Mouse (Mus musculus): Measurements from ENCODE around the gene Bbs9.

Bbs9 gene

DNA sequence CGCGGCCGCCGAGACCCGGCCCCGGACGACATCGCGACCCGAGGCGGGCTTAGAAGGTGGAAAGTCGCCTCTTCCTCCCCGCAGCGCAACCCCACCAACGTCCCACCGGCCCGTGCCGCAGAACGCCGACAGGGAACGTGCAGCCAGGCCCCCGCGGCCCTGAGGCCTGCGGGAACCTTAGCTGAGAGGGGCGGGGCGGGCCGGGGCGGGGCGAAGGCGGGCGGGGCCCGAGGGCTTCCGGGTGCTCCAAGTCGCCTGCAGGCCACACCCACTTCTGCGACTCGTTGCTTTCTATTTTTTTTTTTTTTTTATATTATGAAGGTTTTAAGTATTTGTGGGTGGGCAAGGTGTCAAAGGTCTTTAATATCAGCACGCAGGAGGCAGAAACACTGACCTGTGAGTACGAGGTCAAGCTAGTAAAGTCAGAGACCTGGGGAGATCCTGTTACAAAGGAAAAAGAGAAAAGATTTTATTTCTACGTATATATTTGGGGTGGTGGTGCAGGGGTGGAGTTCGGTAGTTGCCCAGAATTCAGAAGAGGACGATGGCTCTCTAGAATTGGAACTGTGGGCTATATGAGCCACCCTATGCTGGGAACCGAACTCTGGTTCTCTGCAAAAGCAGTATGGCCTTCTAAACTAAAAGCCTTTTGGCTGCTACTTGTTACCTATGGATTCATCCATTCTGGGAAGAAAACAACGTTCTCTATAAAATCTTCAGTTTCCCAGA is 7.2 kb upstream of the Bbs9 start:
- peak in 1 of 2 experiments; percentile 25 for DNase-seq (ENCODE audit: low spot score in 2 of 2)

DNA sequence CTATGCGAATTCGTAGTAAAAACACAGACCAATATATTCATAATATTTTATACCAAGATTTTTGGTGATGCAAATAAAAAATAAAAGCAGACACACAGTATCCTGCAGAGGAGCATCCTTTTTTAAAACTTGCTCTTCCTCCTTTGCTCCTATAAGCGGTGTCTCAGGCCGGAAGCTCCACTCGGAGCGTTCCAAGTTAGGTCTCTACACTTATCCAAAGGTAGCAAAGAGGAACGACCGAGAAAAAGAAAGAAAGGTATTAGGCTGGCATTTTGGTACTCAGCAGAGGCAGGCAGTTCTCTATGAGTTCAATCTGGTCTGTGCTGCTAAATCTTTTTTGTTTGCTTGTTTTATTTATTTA is 6.6 kb upstream of the Bbs9 start:
- no peak for DNase-seq (ENCODE audit: low spot score in 2 of 2)

DNA sequence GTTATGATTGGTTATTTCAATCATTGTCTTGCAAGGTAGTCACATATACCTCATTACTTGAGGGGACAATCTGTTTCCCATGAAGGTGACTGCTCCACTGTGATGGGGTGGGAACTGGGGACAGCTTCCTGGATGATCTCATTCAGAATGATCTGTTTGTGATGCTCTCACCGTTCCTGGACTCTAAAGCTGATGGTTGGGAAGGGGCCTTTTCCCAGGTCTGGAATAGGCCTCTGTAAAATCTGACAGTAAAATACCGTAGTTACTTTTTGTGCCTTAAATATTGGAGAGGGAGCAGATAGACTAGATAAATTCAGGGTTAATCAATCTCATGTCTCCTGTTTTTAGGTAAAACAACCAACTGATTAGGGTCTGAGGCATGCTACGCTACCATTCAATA is 5.9 kb upstream of the Bbs9 start, which contains the start of gene Rp9:
Rp9 (minus strand) TSS at position 101 of the 400 bp plus-strand sequence.
- DNase-seq (ENCODE audit: low spot score in 2 of 2), result no peak

DNA sequence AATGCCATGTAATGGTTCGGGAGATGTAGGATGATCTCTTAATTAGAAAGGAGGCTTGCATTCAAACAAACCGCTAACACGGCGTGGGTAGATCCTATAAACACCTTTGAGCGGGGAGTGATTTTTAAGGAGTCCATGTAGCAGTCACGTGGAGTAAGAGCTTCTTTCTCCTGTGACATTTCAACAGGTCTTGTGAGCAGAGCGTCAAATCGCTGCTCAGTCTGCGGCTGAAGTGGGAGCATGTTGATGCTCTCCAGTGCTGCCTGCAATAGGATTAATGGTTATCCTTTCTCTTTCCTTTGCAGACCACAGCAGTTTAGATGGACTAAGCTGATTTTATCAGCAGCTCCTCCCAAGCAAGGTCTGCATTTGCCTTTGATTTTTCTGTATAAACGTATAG is 750 bp downstream of the Bbs9 start:
- no peak for DNase-seq (ENCODE audit: low spot score in 2 of 2)

DNA sequence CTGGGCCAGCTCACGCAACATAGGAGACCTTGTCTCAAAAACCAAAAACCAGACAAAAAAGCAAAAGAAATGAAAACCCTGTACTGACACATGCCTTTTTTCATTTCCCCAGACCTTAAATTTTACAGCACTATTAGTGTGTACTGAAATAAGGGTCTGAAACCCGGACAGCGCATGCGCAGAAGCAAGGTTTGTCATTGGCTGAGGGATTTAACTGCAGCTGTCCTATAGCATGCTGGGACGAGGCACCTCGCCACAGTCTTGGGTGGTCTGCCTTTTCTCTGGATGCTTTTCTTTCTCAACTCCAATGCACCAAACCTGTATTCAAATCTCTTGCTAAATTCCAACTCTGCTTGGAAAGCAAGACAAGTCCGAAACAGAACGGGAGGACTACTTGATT is 3.4 kb downstream of the Bbs9 start:
- DNase-seq (ENCODE audit: low spot score in 2 of 2), result no peak

DNA sequence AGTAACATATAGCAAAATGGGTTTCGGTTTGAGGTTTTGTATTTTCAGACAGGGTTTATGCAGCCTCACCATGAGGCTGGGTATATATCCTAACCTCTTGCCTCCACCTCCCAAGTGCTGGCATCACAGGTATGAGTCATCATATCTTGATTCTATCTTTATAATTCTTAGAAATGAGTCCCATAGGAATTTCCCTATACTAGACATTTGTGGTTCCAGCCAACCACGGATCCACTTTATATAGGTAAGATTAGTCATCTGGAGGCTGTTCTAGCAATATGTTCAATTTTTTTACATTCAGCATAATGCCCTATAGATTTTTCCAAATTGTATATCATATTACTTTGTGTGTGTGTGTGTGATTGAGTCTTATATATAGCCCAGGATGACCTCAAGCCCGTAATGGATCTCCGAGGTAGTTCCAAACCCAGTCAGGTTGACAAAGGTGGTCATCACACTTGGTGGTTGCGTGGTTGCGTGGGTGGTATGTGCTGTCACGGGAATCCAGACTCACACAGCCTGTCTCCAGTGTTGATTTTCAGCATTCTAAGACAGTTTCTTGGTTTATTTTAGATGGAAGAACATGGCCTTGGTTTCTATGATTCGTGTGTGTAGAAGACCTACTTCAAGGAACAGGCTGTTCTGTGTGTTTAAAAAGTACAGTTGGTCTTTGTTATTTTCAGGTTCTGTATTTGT is 8.5 kb downstream of the Bbs9 start:
- no peak for DNase-seq (ENCODE audit: low spot score in 2 of 2)

DNA sequence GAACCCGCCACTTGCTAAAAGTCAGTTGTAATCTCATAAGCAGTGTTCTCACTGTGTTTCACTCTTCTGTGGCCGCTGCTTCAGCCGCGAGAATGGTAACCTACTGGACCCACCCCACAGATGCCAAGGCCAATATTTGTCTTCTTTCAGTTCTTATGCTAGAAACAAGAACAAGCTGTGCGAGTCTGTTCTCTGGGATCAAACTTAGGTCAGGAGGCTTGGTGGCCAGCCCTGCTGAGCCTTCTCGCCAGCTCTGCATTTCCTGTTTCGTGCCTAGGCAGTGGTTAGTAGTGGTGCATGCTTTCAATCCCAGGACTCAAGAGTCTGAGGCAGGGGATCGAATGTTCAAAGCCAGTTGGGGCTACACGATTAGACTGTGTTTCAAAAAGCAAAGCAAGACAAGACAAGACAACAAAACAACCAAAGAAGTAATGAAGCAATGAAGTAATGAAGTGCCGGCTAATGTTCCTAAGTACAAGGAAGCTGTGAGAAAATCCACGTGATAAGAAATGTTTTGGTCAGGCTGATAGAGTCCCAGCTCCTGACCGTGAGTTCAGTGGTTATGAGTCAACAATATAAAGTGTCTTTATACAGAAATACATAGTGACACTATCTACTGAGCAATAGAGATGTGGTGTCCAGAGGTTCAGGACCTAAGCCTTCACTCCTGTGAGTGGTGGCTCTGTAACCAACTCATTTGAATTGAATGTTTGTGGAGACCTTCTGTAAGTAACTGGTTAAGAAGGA is 9.2 kb downstream of the Bbs9 start:
- peak in 1 of 2 experiments; percentile 19 for DNase-seq (ENCODE audit: low spot score in 2 of 2)

DNA sequence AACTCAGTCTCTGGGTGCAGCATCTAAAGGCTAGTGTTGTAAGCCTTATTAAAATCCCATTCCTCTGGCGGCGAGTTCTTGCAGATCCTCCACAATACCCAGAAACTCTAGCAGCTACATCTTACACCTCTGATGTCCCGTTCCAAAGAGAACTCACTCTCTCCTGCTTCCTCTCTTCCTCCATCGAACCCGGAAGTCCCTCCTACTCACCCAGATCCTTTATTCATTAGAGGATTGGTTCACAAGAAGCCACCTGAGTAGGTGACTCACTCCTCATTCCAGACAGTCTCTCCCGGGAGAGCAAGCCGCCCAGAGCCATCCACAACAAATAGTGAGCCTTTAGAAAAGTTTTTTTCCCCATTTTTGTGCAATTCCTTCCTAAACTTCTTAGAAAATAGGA is 10.7 kb downstream of the Bbs9 start:
- no peak for DNase-seq (ENCODE audit: low spot score in 2 of 2)

DNA sequence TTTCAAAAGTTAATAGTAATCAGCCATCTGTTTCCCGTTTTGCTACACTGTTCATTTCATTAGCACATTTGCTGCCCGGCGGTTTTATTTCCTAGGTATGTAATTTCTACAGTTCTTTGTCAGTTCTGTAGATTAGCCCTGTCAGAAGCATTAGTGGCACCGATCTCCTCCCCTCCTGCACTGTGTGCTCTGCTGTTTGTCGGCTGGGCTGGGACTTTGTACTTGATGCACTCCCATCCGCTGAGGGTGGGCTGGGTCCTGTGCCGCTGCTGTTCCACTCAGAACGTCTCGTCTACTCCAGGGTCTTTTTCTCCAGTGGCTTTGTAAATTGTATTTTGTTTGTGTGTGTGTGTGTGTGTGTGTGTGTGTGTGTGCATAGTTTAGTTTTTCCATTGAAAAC is 13.4 kb downstream of the Bbs9 start:
- no peak for DNase-seq (ENCODE audit: low spot score in 2 of 2)

DNA sequence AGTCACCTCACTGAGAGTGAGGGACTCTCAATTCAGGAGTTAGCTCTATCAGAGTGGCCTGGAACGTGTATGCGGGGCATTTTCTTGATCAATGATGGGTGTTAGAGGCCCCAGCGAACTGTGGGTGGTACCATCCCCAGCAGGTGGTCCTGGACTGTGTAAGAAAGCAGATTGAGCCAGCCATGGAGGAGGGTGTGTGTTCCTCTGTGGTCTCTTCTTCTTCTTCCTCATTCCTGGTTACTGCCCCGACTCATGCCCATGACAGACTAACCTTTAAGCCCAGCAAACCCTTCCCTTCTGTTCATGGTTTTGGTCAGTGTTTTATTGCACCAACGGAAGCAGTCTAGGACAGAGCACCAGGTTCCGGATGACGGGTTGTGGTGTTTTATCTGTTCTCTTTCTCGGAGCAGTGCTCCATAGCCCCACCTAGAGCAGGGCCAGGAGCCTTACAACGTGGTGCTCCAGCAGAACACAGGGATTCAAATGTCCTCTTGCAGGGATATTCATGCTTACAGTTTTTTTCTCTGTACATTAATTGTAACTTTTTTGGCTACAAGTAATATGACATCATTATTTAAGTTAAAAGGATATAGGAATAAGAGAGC is 18.8 kb downstream of the Bbs9 start:
- DNase-seq (ENCODE audit: low spot score in 2 of 2), result no peak

DNA sequence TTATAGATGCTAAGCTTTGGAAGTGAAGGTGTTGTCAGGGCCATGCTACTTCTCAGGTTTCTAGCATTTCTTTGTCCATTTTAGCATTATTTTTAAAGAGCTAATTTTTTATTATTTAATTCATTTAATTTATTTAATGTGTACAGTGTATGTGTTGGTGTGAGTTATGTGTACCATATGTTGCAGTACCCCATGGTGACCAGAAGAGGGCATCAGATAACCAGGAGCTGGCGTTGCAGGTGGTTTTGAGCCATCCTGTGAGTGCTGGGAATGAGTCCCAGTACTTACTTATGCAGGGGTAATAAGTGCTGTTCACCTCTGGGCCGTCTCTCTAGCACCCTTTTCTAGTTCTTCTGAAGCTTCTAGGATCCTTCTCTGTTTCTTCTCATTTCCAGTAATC is 19.6 kb downstream of the Bbs9 start:
- DNase-seq (ENCODE audit: low spot score in 2 of 2), result no peak

DNA sequence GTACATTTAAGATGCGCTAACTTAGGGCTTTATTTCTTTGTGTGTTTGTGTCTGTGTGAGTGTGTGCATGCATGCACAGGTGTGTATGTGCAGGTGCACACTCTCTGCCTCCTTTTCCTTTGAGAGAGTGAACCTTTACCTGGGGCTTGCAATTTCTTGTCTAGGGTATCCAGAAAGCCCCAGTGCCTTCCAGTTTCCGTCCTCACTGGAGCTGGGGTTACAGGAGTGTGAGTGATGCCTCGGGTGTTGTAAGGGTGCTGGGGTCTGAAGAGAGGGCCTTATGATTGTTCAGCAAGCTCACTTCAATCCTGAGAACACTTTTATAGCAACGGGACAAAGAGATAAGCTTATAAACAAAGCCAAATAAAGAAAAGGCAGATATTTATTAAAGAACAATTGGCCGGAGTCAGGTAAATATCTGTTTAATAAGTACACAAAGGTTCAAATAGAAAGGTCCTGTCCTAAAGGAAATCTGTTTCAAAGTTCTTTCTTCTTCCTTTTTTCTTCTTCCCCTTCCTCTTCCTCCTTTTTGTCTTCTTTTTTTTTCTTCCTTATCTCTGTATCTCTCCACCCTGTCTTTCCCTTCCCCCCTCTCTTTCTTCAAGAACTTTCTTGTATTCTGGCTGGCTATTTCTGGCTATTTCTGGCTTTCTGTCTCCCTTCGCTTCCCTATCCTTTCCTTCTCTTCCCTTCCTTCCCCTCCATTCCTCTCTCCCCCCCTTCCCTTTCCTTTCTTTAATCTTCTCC is 21.7 kb downstream of the Bbs9 start:
- no peak for DNase-seq (ENCODE audit: low spot score in 2 of 2)

DNA sequence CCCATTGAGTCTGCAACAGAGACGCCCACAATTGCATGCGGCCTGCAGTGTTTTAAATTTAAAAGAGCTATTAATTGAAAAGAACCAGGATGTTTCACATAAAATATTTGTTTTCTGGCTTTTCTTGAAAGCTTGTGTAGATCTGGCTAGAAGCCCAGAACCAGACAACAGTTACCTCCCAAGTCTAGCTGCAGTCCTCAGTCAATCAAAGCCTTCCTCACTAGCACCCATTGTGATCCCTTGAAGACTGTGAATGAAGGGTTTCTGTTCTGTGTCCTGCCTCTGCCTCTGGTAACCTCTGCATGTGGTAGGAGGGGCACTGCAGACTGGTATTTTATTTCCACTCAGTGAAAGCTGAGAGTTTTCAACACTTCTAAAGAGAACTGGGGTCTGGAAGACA is 27.5 kb downstream of the Bbs9 start:
- DNase-seq (ENCODE audit: low spot score in 2 of 2), result no peak

DNA sequence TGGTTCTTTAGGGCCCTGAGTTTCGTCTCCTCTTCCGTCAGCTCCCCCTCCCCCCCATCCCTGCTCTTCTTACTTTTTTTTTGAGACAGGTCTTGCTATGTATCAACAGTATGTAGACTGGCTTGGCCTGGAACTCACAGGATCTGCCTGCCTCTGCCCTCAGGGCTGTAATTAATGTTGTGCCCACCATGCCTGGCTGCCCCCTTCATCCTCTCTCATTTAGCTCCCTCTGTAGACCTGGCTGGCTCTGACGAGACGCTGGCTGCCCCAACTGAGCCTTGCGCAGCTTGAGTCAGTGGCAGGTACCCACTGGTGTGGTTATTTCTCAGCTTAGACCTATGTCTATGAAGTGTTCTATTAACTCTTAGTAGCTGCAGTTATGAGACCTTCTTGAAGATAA is 28.1 kb downstream of the Bbs9 start:
- no peak for DNase-seq (ENCODE audit: low spot score in 2 of 2)

DNA sequence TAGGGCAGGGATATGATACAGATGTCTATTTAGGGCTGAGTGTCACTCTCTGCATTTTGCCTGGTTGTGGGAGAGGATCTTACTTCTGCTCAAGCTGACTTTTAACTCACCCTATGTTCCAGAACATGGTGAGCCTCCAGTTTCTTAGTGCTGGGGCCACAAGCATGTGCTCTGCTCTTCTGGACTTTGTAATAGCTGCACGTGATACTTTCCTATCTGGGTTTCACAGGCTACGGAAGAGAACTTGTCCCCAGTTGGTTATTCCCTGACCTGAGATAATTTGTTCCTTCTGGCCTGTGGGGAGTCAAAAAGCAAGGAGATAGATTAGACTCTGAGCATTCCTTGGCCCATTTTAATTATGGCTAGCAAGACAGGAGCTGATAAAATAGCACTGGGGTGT is 30.1 kb downstream of the Bbs9 start:
- no peak for DNase-seq (ENCODE audit: low spot score in 2 of 2)

DNA sequence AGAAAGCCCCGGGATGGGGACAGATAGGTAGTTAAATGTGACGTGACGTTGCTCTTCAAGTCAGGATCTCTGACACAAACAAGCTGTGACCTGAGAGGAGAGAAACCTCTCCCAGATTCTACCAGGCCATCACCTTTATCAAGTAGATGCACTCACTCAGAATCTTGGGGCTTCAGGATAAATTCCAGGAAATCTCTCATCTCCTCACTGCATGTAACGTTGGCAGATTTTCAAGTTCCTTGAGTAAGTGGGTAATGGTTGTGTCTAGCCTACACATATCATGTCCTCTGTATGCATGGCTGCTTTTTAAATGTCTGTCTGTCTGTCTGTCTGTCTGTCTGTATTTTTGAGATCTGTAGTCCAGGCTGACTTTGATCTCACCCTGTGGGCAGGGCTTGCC is 39.6 kb downstream of the Bbs9 start:
- no peak for DNase-seq (ENCODE audit: low spot score in 2 of 2)

DNA sequence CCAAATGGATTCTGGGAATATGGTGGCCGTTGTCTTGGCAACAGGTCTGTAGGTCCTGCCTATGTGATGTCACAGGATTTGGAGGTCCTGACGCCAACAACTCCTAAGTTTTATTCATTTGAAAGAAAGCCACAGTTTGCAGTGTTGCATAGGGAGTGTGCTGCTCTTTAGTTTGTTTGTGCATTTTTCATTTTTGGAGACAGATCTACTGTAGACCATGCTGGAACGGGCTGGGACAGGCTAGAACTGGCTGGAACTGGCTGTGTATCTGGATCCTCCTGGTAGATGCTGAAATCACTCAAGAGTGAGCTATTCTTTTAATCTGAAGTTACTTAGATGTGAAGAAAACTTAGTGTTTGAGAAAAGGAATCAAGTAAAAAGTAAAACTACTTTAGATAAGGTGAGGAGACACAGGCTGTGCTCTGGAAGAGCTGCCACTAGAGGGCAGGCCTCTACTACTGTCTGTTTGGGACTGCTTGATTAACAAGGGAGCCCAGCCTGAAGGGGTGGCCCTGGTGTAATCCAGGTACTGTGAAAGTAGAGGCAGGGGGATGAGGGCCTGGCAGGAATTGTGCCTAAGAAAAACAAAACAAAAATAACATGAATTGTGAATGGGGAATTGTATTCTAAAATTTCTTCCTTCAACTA is 43.0 kb downstream of the Bbs9 start:
- peak in 1 of 2 experiments; percentile 12 for DNase-seq (ENCODE audit: low spot score in 2 of 2)

DNA sequence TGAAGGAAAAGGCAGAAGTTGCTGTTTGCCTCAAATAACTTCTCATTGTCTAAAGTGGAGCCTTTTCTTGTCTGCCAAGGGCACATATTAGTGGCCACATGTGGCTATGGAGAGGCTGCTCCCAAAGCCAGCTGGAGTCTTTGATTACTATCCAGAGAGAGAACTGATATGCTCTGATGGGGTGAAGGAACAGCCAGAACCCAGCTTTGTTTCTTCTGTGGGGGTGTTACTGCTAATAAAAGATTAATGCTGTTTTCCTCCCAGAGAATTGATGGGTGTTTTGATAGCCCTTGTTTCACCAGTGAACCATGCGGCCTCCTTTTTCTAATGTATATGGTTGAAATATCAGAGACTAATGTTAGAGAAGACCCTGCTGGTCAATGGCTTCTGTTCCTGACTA is 47.9 kb downstream of the Bbs9 start:
- no peak for DNase-seq (ENCODE audit: low spot score in 2 of 2)

DNA sequence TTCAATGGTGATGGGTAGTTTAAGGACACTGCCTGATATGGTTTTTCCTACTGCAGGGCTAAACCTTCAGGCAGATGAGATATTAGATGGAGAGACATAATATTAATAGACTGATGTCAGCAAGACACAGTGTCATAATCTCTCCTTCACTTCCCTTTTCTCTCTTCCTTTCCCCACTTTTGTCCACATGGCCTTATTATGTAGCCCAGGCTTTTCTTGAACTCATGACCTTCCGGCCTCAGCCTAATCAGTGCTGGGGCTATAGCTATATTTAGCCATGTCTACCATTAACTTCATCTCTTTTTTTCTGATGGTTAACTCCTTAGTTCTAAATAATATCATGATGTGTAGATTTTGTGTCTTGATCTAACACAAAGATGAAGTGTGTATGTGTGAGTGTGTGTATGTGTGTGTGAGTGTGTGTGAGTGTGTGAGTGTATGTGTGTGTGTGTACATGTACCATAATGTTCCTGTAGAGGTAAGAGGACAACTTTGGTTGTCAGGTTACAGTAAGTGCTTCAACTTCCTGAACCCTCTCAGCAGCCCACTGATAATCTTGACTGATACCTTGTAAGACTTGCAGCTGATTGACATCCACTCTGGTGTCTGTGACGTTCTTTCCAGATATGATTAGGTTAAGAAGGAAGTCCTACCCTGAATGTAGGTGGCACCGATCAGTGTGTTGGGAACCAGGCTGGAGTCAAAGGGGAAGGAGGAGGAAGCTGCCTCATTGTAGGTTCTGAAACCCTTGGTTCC is 55.4 kb downstream of the Bbs9 start:
- no peak for DNase-seq (ENCODE audit: low spot score in 2 of 2)

DNA sequence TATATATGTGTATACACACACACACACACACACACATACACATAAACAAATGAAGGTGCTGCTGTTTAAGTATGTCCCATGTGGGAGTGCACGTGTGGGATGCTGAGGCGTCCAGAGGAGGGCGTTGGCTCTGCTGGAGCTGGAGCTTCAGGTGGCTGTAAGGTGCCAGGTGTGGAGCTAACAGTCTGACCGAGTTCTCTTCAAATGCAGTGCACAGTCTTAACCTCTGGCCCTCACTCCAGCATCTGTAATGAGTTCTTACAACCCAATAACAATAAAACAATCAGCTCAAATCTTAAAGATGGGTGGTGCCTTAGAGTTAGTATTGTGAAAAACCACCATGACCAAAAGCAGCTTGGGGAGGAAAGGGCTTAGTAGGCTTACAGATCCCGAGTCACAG is 56.6 kb downstream of the Bbs9 start:
- no peak for DNase-seq (ENCODE audit: low spot score in 2 of 2)
